Mouse (Mus musculus): Measurements from ENCODE around the gene Map4. TPM values are rescaled to one million over a fixed set of nuclear protein-coding genes. Genes with fewer than 3 reads are reported as not detected.

Map4 gene
- polyA plus RNA-seq, 1 experiment from 2014 or later = 82.4 TPM

DNA sequence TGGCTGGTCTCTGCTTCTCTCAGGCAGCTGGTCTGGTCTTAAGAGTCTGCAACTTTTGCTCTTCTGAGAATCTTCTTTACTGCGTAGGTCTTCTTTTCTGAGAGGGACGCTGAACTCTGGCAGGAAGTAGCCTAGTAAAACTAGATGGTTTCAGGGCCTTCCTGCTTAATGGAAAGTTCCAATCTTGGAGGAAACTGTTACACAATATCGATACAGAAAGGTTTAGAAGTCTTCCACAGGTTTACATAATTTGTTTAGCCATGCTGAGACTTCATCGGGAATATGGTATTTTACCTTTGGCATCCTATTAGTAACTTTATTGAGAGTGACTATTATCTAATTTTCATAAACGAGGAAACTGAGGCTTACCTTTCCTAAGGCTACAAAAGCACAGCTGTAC is 1.2 kb upstream of the Map4 start:
- Histone ChIP-seq H3K27me3 (no peaks in the 10 kb centered on the region), H3K9ac (no peak overlapping the region), H3K4me2 (replicated peaks) (no peak overlapping the region), H3K4me3 (replicated peaks) (no peak overlapping the region), H3K36me3 (no peaks in the 10 kb centered on the region), H3K9me3 (replicated peaks) (no peaks in the 10 kb centered on the region), H3K27ac (replicated peaks) (no peak overlapping the region), H3K4me1 (peaks cover 9% of the 10 kb centered on the region)
- ATAC-seq (ENCODE audit: insufficient number of reproducible peaks, low FRiP score, low TSS enrichment, low read depth) = no peak
- 92% methylated on average over 5 of the region's 5 CpGs for WGBS

DNA sequence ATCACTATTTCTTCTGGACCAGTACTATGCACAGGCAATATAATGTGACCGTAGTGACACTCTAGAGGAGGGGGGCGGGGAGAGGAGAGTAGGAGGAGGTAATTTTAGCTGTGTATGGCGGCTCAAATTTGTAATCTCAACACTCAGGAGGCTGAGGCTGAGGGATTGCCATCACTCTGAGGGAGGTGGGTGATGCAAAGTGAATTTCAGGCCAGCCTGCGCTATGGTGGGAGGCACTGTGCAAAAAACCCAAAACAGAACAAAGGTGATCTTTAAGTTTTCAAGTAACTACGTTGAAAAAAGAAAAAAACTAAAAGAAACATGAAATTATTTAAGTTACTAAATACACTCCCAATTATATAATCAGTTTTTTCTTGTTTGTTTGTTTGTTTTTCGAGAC is 508 bp upstream of the Map4 start:
- Histone ChIP-seq H3K36me3 (no peaks in the 10 kb centered on the region), H3K27me3 (no peaks in the 10 kb centered on the region), H3K4me1 (peaks cover 9% of the 10 kb centered on the region), H3K9me3 (replicated peaks) (no peaks in the 10 kb centered on the region), H3K9ac (no peak overlapping the region), H3K4me3 (replicated peaks) (peak overlapping the region; percentile 86), H3K27ac (replicated peaks) (peak overlapping the region; percentile 97), H3K4me2 (replicated peaks) (peak overlapping the region; percentile 75)
- no peak for ATAC-seq (ENCODE audit: insufficient number of reproducible peaks, low FRiP score, low TSS enrichment, low read depth)
- 70% methylated on average over 6 of the region's 6 CpGs for WGBS

- Histone ChIP-seq H3K4me1 (peaks cover 9% of the 10 kb centered on the region), H3K4me3 (replicated peaks) (peak overlapping the region; percentile 86), H3K36me3 (no peaks in the 10 kb centered on the region), H3K4me2 (replicated peaks) (peak overlapping the region; percentile 75), H3K27ac (replicated peaks) (peak overlapping the region; percentile 97), H3K9me3 (replicated peaks) (no peaks in the 10 kb centered on the region), H3K9ac (peak overlapping the region; percentile 87), H3K27me3 (no peaks in the 10 kb centered on the region)
- ATAC-seq (ENCODE audit: insufficient number of reproducible peaks, low FRiP score, low TSS enrichment, low read depth) = no peak
- 0% methylated on average over 20 of the region's 20 CpGs for WGBS
These were observed 1.1 kb downstream of the Map4 start for GRCm38 (mm10) chr9:109932361-109932755.

GRCm38 (mm10) chr9:109932756-109933375 is 1.6 kb downstream of the Map4 start:
- Histone ChIP-seq H3K27ac (replicated peaks) (peak overlapping the region; percentile 97), H3K9me3 (replicated peaks) (no peaks in the 10 kb centered on the region), H3K9ac (peak overlapping the region; percentile 87), H3K4me2 (replicated peaks) (peak overlapping the region; percentile 75), H3K27me3 (no peaks in the 10 kb centered on the region), H3K36me3 (no peaks in the 10 kb centered on the region), H3K4me1 (peaks cover 9% of the 10 kb centered on the region), H3K4me3 (replicated peaks) (peak overlapping the region; percentile 86)
- ATAC-seq (ENCODE audit: insufficient number of reproducible peaks, low FRiP score, low TSS enrichment, low read depth) = peak; percentile 14; the same call in 1 of the 2 replicates
- 1% methylated on average over 12 of the region's 12 CpGs for WGBS

- no peaks in the 10 kb centered on the region for H3K9me3 ChIP-seq (replicated peaks)
- WGBS = 90% methylated on average over 3 of the region's 3 CpGs
- no peak overlapping the region for H3K4me2 ChIP-seq (replicated peaks)
These were observed 8.1 kb downstream of the Map4 start for GRCm38 (mm10) chr9:109939401-109939800.

DNA sequence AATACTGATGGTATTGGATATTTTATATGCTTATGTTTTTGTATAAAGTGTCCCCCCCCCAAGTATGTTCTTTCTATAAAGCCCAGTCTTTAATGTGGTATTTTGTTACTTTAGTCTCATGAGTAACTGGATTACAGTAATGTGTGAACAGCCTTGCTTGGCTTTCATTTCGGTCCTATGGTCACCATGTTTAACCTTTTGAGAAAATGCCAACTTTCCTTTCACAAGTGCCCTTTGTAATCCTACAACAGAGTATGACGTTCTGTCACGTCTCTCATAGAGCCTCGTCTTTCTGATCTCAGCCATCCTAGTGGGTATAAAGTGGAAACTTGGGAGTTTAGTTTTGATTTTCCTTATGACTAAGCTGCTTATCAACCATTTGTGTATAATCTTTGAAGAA is 11.5 kb downstream of the Map4 start:
- no peak overlapping the region for H3K4me3 ChIP-seq (replicated peaks)
- no peaks in the 10 kb centered on the region for H3K4me1 ChIP-seq
- H3K4me2 ChIP-seq (replicated peaks) = no peak overlapping the region
- no peak overlapping the region for H3K9ac ChIP-seq
- WGBS = 69% methylated on average over 4 of the region's 4 CpGs
- no peaks in the 10 kb centered on the region for H3K27me3 ChIP-seq
- no peak overlapping the region for H3K27ac ChIP-seq (replicated peaks)
- H3K9me3 ChIP-seq (replicated peaks) = no peaks in the 10 kb centered on the region
- no peak for ATAC-seq (ENCODE audit: insufficient number of reproducible peaks, low FRiP score, low TSS enrichment, low read depth)
- no peaks in the 10 kb centered on the region for H3K36me3 ChIP-seq

More at GRCm38 (mm10) chr9:109939401-109939800, 8.1 kb downstream of the Map4 start:
- H3K4me1 ChIP-seq = no peaks in the 10 kb centered on the region
- ATAC-seq (ENCODE audit: insufficient number of reproducible peaks, low FRiP score, low TSS enrichment, low read depth) = no peak
- H3K9ac ChIP-seq = no peak overlapping the region
- H3K4me3 ChIP-seq (replicated peaks) = no peak overlapping the region
- H3K27ac ChIP-seq (replicated peaks) = no peak overlapping the region
- no peaks in the 10 kb centered on the region for H3K36me3 ChIP-seq
- H3K27me3 ChIP-seq = no peaks in the 10 kb centered on the region

DNA sequence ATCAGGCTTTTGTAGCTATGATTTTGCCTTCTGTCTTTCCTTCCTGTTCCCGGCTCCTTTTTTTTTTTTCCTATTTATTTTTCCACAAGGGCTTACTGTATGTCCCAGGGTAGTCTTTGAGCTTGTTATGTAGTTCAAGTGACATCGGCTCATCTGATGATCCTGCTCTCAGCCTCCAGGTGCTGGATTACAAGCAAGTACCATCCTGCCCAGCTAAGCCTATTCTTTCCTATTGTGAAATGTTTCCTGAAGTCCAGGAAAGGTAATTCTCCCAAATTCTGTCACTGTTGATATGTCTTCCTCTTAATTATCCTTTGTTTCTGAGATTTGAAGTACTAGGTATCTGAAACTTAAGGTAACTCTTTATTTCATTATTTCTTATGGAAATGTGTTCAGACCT is 13.5 kb downstream of the Map4 start:
- Histone ChIP-seq H3K4me1 (no peaks in the 10 kb centered on the region), H3K27ac (replicated peaks) (no peak overlapping the region), H3K36me3 (no peaks in the 10 kb centered on the region), H3K9ac (no peak overlapping the region), H3K4me2 (replicated peaks) (no peak overlapping the region), H3K4me3 (replicated peaks) (no peak overlapping the region), H3K27me3 (no peaks in the 10 kb centered on the region), H3K9me3 (replicated peaks) (no peaks in the 10 kb centered on the region)
- no peak for ATAC-seq (ENCODE audit: insufficient number of reproducible peaks, low FRiP score, low TSS enrichment, low read depth)
- WGBS = 61% methylated on average over 2 of the region's 2 CpGs

- H3K27ac ChIP-seq (replicated peaks) = no peak overlapping the region
- H3K36me3 ChIP-seq = no peaks in the 10 kb centered on the region
- H3K4me3 ChIP-seq (replicated peaks) = no peak overlapping the region
- no peaks in the 10 kb centered on the region for H3K9me3 ChIP-seq (replicated peaks)
- ATAC-seq (ENCODE audit: insufficient number of reproducible peaks, low FRiP score, low TSS enrichment, low read depth) = no peak
- H3K4me2 ChIP-seq (replicated peaks) = no peak overlapping the region
- no peaks in the 10 kb centered on the region for H3K4me1 ChIP-seq
- H3K9ac ChIP-seq = no peak overlapping the region
- H3K27me3 ChIP-seq = no peaks in the 10 kb centered on the region
These were observed 17.3 kb downstream of the Map4 start for GRCm38 (mm10) chr9:109948546-109948945.

- Histone ChIP-seq H3K4me1 (no peaks in the 10 kb centered on the region), H3K9ac (no peak overlapping the region), H3K4me2 (replicated peaks) (no peak overlapping the region), H3K9me3 (replicated peaks) (no peaks in the 10 kb centered on the region), H3K27me3 (no peaks in the 10 kb centered on the region), H3K27ac (replicated peaks) (no peak overlapping the region), H3K36me3 (0 out of 2 replicates have a peak, but pooled peaks cover 3% of the 10 kb centered on the region), H3K4me3 (replicated peaks) (no peak overlapping the region)
- 86% methylated on average over 4 of the region's 4 CpGs for WGBS
- no peak for ATAC-seq (ENCODE audit: insufficient number of reproducible peaks, low FRiP score, low TSS enrichment, low read depth)
These were observed 18.5 kb downstream of the Map4 start for GRCm38 (mm10) chr9:109949801-109950200.

DNA sequence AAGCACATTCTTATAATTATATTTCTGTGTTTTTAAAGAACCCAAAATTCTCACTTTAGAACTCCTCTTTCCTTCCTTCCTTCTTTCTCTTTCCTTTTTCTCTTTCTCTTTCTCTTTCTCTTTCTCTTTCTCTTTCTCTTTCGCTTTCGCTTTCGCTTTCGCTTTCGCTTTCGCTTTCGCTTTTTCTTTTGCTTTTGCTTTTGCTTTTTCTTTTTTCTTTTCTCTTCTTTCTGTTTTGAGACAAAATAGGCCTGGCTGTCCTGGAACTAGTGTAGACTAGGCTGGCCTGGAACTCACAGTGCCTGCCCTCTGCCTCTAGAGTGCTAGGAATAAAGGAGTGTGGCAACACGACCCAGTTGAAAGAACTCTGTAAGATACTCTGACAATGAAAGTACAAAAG is 22.3 kb downstream of the Map4 start:
- 93% methylated on average over 8 of the region's 8 CpGs for WGBS
- H3K9ac ChIP-seq = no peak overlapping the region

DNA sequence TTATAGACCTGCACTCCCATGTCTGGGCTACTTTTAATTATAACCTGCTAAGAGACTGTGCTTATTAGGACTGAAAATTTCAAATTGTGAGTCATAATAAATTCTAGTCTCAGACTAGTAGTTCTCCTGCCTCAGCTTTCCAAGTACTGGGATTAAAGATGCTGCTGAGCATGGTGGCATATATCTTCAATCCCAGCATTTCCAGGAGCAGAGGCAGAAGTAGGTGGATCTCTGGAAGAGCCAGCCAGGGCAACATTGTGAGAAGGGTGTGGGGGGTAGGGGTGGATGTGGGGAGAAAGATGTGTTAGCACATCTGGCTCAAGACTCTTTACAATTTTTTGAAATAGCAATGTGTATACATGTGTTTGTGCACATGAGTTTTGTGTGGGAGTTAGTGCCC is 23.4 kb downstream of the Map4 start:
- Histone ChIP-seq H3K36me3 (0 out of 2 replicates have a peak, but pooled peaks cover 4% of the 10 kb centered on the region), H3K27ac (replicated peaks) (no peak overlapping the region), H3K4me3 (replicated peaks) (no peak overlapping the region), H3K27me3 (no peaks in the 10 kb centered on the region), H3K4me2 (replicated peaks) (no peak overlapping the region), H3K9me3 (replicated peaks) (no peaks in the 10 kb centered on the region), H3K4me1 (no peaks in the 10 kb centered on the region), H3K9ac (no peak overlapping the region)
- ATAC-seq (ENCODE audit: insufficient number of reproducible peaks, low FRiP score, low TSS enrichment, low read depth) = no peak

More for the DNA sequence above, 22.3 kb downstream of the Map4 start:
- no peak overlapping the region for H3K4me3 ChIP-seq (replicated peaks)
- H3K36me3 ChIP-seq = 0 out of 2 replicates have a peak, but pooled peaks cover 4% of the 10 kb centered on the region
- no peaks in the 10 kb centered on the region for H3K9me3 ChIP-seq (replicated peaks)
- H3K4me2 ChIP-seq (replicated peaks) = no peak overlapping the region
- no peaks in the 10 kb centered on the region for H3K27me3 ChIP-seq
- no peaks in the 10 kb centered on the region for H3K4me1 ChIP-seq
- no peak for ATAC-seq (ENCODE audit: insufficient number of reproducible peaks, low FRiP score, low TSS enrichment, low read depth)
- no peak overlapping the region for H3K27ac ChIP-seq (replicated peaks)

DNA sequence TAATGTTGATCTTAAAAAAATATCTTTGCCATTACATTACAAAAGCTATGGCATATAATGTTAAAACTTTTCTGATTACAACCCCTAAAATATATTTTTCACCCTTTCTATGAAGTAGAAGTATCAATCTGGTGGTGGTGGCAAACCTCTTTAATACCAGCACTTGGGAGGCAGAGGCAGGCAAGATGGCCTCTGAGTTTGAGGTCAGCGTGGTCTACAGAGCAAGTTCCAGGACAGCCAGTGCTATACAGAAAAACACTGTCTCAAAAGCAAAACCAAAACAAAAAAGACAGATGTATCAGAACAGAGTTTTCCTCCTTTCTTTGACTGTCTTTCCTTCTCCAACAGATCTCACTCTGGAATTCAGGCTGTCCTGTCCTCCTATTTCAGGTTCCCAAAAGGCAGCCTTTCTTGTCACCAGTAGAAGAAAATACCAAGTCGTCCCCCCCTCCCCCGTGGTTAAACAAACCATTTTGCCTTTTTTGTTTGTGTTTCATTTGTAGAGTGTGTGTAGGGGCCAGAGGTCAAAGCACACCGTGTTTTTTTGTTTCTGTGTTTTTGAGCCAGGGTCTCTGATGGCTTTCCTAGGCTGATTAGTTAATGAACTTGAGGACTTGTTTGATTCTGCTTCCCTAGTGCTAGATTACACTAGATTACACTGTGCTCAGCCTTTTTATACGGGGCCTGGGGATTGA is 28.3 kb downstream of the Map4 start:
- H3K4me1 ChIP-seq = no peaks in the 10 kb centered on the region
- no peak for ATAC-seq (ENCODE audit: insufficient number of reproducible peaks, low FRiP score, low TSS enrichment, low read depth)
- WGBS = 45% methylated on average over 5 of the region's 5 CpGs
- H3K4me3 ChIP-seq (replicated peaks) = no peak overlapping the region
- H3K4me2 ChIP-seq (replicated peaks) = no peak overlapping the region
- no peak overlapping the region for H3K27ac ChIP-seq (replicated peaks)
- H3K27me3 ChIP-seq = no peaks in the 10 kb centered on the region
- H3K36me3 ChIP-seq = 0 out of 2 replicates have a peak, but pooled peaks cover 3% of the 10 kb centered on the region
- H3K9ac ChIP-seq = no peak overlapping the region
- no peaks in the 10 kb centered on the region for H3K9me3 ChIP-seq (replicated peaks)
